Mouse (Mus musculus): ENCODE data around the gene Syt5. TPM values are rescaled to one million over a fixed set of nuclear protein-coding genes. Genes with fewer than 3 reads are reported as not detected.

Gene Syt5
- total RNA-seq, 4 experiments from 2014 or later: 5.7 to 10.0 (median 8.6) TPM

- no peak for DNase-seq
These were observed 25.0 kb downstream of the Syt5 start for GRCm38 (mm10) chr7:4522292-4522691.

DNA sequence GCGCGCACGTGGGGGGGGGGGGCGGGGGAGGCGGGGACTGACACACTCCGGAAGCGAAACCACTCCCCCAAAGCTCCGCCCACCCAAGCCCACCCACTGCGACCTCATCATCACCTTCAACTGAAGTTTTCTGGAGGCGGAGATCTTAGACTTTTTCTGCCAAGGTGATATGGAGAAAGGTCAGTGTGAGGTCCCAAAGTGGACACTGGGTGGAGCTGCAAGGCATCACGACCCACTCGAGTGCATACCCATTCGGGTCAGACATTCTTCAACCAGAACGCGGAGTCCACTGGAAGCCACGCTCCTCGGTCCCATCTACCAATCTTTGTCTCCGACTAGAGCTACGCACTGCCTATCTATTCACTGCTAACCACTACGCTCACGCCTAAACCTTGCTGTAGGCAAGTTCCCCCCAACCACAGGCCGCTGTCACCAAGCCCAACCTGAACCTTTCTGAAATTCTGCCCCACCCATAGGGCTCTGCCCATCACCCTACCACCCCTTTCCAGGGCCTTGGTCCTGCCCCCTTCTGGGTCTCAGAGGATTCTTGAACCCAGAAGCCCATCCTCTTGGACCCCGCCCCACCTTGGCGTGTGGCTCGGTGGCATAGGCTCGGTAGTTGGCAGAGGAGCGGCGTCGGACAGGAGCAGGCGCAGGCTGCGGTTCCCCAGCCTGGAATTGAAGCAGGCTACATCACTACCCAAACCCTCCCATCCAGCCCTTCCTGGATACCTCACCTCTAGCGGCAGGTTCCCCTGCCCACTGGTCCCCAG, 25.9 kb downstream of the Syt5 start:
- no peak for DNase-seq

DNA sequence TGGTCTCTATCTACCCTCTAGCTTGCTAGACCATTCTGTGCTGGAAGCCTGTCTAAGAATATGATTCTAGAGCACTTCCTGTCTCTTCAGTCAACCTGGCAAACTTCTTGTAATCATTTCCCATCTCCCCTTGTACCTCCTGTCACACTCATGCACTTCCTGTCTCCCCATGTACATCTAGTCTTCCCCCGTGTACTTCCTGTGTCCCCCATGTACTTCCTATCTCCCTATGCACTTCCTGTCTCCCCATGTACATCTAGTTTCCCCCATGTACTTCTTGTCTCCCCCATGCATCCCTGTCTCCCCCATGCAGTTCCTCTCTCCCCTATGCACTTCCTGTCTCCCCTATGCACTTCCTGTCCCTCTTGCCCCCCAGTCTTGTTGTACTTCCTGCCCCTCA, 28.9 kb downstream of the Syt5 start:
- no peak for DNase-seq

- no peak for DNase-seq
These were observed 30.9 kb downstream of the Syt5 start, which contains the start of gene Tnnt1 for GRCm38 (mm10) chr7:4516332-4517050. Gene Tnnt1 (minus strand): TSS chr7:4516382.

DNA sequence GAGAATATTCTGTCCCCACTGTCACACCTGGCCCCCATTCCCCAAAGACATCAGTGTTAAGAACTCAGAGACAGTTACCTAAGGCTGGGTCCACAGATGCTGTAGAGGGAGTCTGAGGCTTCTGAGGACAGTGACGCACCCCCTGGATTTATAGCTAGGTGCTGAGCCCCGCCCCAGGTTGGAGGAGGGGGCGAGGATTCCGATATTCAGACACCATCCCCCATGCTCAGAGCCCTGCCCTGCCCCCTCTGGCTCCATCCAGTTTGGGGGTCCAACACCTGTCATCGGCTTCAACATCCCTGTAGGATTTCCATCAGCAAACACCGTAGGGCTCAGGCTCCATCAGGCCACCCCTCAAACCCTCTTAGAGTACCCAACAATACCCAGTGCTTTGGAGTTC, 31.5 kb downstream of the Syt5 start:
- DNase-seq: no peak

GRCm38 (mm10) chr7:4513829-4514712, 33.3 kb downstream of the Syt5 start:
- DNase-seq: no peak

- DNase-seq: no peak
These were observed 34.1 kb downstream of the Syt5 start for GRCm38 (mm10) chr7:4513236-4513635.

DNA sequence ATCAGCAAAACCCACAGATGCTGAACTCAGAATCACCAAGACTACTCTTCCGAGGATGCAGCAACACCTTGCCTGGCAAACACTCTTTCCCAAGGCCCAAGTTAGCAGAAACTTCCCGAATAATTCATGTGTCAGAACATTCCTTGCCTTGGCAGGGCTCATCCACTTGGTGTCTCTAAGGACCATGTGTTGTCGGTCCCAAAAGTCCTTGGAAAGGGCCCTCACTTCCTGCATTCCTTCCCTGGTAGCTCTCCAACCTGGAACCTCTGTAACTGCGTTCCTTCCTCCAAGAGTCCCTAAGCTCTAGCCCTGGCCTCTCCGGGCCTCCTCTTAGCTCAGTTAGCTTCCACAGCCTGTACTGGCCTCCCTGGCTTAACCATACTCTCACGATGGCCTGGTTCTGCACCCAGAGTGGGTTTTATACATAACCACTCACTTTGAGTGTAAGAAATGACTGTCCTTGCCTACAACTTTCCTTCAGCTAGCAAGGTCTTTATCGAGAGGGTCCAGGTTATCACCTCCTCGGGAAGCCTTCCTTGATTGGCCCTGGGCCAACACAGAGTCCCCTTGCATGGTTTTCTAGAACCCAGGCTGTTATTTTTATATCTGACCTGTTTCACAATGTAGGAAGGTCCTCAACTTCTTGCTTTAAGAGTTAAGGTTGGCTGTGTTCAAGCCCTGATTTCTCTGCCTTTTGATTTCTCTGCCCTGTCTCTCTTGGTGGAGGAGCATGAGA, 35.7 kb downstream of the Syt5 start:
- no peak for DNase-seq

GRCm38 (mm10) chr7:4509863-4510608, 37.3 kb downstream of the Syt5 start:
- peak; percentile 44 for DNase-seq

GRCm38 (mm10) chr7:4508739-4509116, 38.6 kb downstream of the Syt5 start:
- DNase-seq: no peak

DNA sequence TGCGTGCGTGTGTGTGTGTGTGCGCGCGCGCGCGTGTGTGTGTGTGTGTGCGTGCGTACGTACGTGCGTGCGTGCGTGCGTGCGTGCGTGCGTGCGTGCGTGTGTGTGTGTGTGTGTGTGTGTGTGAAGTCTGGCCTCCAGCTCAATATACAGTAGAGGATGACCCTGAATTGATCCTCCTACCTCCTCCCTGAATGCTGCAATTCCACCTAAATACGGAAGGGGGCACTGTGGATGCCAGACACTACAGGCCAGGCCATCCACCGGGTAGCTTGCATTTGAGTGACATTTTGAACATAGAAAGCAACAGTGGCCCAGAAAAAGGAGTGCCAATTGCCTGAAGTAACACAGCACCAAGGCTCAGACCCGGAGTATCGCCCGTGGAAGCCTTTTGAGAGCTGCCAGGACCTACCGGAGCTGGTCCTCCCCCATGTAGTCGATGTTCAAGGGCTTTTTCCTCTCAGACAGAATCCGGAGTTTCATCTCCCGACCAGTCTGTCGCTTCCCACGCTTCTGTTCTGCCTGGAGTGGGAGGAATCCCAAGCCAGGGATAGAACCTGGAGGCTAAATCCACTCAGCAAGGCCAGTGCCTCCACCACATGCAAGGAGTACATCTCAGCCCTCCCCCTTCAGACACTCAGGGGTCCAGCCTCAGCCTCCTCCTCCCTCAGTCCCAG, 39.1 kb downstream of the Syt5 start:
- no peak for DNase-seq

GRCm38 (mm10) chr7:4507220-4507619, 40.1 kb downstream of the Syt5 start:
- no peak for DNase-seq

DNA sequence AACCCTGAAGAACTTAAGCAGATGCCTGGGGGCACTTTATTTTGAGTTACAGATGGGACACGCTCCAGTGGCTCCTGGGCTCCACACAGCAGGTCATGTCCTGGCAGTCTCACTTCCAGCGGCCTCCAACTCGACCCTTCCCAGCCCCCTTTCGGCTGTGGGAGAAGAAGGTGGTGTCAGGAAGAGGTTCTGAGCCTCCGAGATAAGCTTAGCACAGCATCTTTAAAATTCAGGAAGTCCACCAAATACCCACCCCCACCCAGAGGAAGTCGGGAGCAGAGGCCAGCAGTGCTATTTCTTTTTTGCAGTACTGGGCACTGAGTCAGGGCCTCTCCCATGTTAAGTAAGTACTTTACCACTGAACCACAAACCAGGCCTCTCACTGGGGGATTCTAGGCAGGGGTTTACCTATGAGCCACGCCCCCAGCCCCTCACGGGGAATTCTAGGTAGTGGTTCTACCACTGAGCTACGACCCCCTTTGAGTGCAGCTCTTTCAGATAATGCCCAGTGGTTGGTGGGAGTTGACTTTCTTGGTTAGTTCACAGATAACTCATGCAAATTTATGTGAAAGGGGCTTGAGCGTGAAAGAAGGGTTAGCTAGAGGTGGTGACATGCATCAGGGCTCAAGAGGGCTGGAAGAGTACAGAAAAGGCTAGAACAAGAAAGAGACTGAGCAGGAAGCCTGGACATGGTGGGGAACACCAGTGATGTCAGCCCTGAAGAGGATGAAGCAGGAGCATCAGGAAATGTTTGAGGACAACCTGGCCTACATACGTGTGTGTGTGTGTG, 42.5 kb downstream of the Syt5 start:
- DNase-seq: no peak

DNA sequence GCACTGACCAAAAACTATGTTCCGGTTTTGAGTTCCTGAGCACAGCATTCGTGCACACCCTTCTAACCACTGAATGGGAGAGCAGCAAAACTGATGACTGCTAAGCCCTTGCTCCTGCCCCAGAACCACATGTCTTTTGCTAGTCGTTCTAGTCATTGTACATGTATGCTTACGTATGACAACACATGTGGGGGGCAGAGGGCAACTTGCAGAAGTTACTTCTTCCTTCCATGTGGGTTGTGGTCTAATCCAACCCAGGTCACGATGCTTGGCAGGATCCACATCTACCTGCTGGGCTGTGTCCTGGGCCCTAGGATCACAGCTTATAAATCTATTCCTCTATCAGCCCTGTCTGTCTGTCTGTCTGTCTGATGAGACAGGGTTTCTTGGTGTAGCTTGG, 43.5 kb downstream of the Syt5 start:
- DNase-seq: no peak

DNA sequence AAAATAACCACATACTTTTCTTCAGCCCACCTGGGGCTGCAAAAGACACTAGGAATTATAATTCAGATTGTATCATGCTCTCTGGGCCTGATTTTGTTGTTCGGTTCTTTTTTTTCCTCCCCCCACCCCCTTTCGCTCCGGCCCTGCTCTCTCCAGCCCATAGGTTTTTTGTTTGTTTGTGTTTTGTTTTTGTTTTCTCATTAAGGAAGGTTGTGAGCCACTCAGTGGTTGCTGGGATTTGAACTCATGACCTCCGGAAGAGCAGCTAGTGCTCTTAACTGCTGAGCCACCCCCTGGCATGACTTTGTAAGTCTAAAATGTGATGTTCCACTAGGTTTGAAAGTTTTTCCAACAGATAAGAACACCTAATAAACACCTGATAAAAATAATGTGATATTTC, 44.2 kb downstream of the Syt5 start:
- DNase-seq: no peak

GRCm38 (mm10) chr7:4502421-4503090, 44.8 kb downstream of the Syt5 start:
- DNase-seq: peak; percentile 61

GRCm38 (mm10) chr7:4501558-4502397, 45.6 kb downstream of the Syt5 start, which contains the start of gene Ppp1r12c:
Gene Ppp1r12c (minus strand): TSS chr7:4501680.
- DNase-seq: peak; percentile 93

DNA sequence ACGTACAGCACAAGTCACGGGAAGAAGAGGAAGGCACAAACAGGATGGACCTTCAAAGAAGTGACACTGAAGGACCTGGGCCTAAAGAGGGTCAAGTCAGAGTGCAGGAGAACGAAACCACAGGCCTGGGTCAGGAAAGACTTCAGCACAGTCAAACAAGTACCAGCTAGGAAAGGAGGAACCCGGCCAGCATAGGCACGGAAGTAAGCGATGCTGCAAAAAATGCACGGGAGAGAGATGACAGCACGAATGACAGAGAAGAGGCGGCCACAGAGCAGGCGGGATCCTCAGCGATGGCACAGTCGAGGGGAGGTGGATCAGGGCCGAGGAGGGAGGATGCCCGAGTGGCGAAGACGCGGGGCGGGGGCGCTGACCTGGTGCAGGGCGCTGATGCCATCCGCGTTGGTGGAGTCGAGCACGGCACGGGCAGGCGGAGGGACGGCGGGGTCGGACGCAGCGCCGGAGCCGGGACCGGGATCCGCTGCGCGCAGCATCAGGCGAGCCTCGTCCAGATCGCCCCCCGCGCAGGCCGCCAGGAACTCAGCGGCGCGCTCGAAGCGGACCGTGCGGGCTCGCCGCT, 46.4 kb downstream of the Syt5 start:
- peak; percentile 59 for DNase-seq
